Mouse (Mus musculus) erythroblast, embryonic 14.5 days (primary cell): Measurements from ENCODE around the gene Defb15. TPM values are rescaled to one million over a fixed set of nuclear protein-coding genes. Genes with fewer than 3 reads are reported as not detected.
"Not testable (repeated sequence)": the region's sequence is repeated elsewhere in the genome, so short reads cannot be mapped to it uniquely, and the experiment has no call there.

ENCODE experiments used
- H3K27me3 ChIP-seq: 2 replicates; pipeline ENCODE4 v1.6.1; 2012; ENCODE audit warnings: inconsistent platforms; ENCODE audit not compliant: control insufficient read depth
- H3K36me3 ChIP-seq: 2 replicates; pipeline ENCODE4 v1.6.1; 2012; ENCODE audit warnings: mild to moderate bottlenecking, inconsistent platforms; ENCODE audit not compliant: control insufficient read depth
- H3K4me1 ChIP-seq: 2 replicates; pipeline ENCODE4 v1.6.1; 2012; ENCODE audit warnings: inconsistent platforms; ENCODE audit not compliant: control insufficient read depth
- H3K4me3 ChIP-seq: replicated peaks from 2 replicates; pipeline ENCODE3; 2012; ENCODE audit warnings: moderate library complexity, mild to moderate bottlenecking, inconsistent platforms
- H3K9me3 ChIP-seq: 2 replicates; pipeline ENCODE4 v1.6.1; 2012; ENCODE audit warnings: low read length, inconsistent platforms, mixed read lengths; ENCODE audit not compliant: control insufficient read depth
- GATA1 ChIP-seq: IDR thresholded peaks from 2 replicates; pipeline ENCODE4 v1.6.1; 2012; ENCODE audit warnings: low read length, inconsistent platforms, mixed read lengths
- TAL1 ChIP-seq: IDR thresholded peaks from 3 replicates; pipeline ENCODE4 v1.6.1; 2012; ENCODE audit warnings: low read length, inconsistent platforms, mixed read lengths
- polyA plus RNA-seq: library from polyadenylated mRNA; stranded (reverse); fragments of >175 nt; gene quantifications from 2 replicates; pipeline ENCODE4 v1.2.3, GENCODE M21; 2012

Defb15 gene
- polyA plus RNA-seq, 1 experiment: not detected

DNA sequence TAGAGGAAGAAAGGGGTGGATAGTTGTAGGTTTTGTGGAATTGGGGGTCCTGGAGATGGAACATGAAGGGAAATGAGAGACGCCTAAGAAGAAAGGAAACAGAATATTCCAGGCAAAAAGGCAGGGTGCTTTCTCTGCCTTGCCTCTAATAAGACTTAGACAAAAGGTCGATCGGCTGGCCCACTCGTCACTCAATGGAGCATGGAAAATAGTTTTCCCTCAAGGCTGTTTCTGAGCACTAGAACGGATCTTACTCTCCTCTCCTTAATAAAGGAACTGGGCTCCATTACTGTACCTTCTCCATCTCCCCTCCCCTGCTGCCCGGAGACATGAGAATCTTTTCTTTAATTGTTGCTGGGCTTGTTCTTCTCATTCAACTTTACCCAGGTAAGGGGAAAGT lies 14.0 kb upstream of the Defb15 start, which contains the start of gene Defb13:
Defb13 (plus strand) TSS at position 301 of the 400 bp plus-strand sequence.
- Histone ChIP-seq H3K4me3 (no peak within 1 kb of the TSS), H3K36me3 (no peaks in the 10 kb centered on the region), H3K27me3 (no peaks in the 10 kb centered on the region), H3K9me3 (peaks cover 3% of the 10 kb centered on the region; the same call in 1 of the 2 replicates), H3K4me1 (no peaks in the 10 kb centered on the region)
- TF ChIP-seq GATA1 (no peak), TAL1 (no peak)

- H3K4me1 ChIP-seq, H3K4me3 ChIP-seq, H3K9me3 ChIP-seq, H3K27me3 ChIP-seq, H3K36me3 ChIP-seq: not testable (repeated sequence)
Measured at GRCm38 (mm10) chr8:21938052-21938451, 5.5 kb upstream of the Defb15 start, which contains the start of gene Defb35. Defb35 (plus strand) TSS chr8:21938352.

DNA sequence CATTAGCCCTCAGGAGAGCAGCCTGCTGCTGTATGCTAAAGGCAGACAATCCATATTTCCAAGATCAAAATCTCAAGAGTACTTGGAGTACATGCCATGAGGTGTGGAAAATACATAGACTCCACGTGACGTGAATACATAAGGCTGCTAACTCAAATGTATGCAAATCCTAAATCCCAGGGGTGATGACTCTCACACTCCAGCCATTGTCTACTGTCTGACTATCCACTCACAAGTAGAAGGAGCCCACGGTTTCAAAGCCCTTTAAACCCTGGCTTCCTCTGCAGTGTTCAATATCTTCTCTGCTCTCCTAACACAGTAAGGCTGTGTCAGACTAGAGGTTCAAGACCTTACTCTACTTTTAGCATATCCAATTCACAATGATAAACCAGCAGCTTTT lies 1.8 kb downstream of the Defb15 start:
- H3K4me3 ChIP-seq, H3K36me3 ChIP-seq, H3K4me1 ChIP-seq, H3K27me3 ChIP-seq, H3K9me3 ChIP-seq: not testable (repeated sequence)

DNA sequence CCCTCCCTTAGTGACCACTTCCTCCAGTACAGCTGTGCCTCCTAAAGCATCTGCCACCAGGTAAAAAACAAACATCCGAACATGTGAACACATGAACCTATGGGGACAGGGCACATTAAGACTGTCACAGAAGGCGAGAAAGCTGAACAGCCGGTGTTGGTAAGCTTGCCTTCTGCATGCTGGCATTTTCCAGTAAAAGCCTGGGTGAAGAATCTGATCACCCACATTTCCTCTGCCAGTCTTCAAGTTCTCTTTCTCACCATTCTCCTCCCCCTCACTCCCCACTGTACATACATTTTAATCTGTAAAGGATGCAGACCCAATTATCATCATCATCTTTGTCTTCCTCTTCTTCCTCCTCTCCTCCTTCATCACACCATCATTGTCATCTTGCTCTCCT lies 16.9 kb downstream of the Defb15 start:
- no peaks in the 10 kb centered on the region for H3K36me3 ChIP-seq
- no peak for TF ChIP-seq GATA1
- no peak for TF ChIP-seq TAL1
- H3K4me3 ChIP-seq: no peak overlapping the region
- H3K9me3 ChIP-seq: no peaks in the 10 kb centered on the region
- H3K27me3 ChIP-seq: no peaks in the 10 kb centered on the region
- H3K4me1 ChIP-seq: no peaks in the 10 kb centered on the region

- Histone ChIP-seq H3K4me3 (no peak overlapping the region), H3K27me3 (no peaks in the 10 kb centered on the region), H3K4me1 (no peaks in the 10 kb centered on the region), H3K9me3 (no peaks in the 10 kb centered on the region), H3K36me3 (no peaks in the 10 kb centered on the region)
- no peak for TF ChIP-seq GATA1
- no peak for TF ChIP-seq TAL1
Measured at GRCm38 (mm10) chr8:21912554-21912953, 20.0 kb downstream of the Defb15 start.

GRCm38 (mm10) chr8:21911931-21912330 lies 20.6 kb downstream of the Defb15 start:
- TF ChIP-seq TAL1: no peak
- Histone ChIP-seq H3K36me3 (no peaks in the 10 kb centered on the region), H3K4me1 (no peaks in the 10 kb centered on the region), H3K4me3 (no peak overlapping the region), H3K27me3 (no peaks in the 10 kb centered on the region), H3K9me3 (no peaks in the 10 kb centered on the region)

GRCm38 (mm10) chr8:21906290-21906689 lies 26.2 kb downstream of the Defb15 start, which contains the start of gene Defb11:
Defb11 (minus strand) TSS chr8:21906412.
- H3K36me3 ChIP-seq, H3K27me3 ChIP-seq, H3K9me3 ChIP-seq, H3K4me3 ChIP-seq, H3K4me1 ChIP-seq: not testable (repeated sequence)

- H3K36me3 ChIP-seq, H3K4me1 ChIP-seq, H3K27me3 ChIP-seq, H3K9me3 ChIP-seq, H3K4me3 ChIP-seq: not testable (repeated sequence)
Measured at GRCm38 (mm10) chr8:21885321-21885720, 47.2 kb downstream of the Defb15 start, which contains the start of gene Defb9. Defb9 (minus strand) TSS chr8:21885421.

Other genes starting within 250 kb of the Defb15 start
- not detected in 2 replicates for gene AY761184, start 229.1 kb downstream of the Defb15 start, polyA plus RNA-seq
- not detected in 2 replicates for gene Defa24, start 198.2 kb downstream of the Defb15 start, polyA plus RNA-seq
- not detected in 2 replicates for gene Defb50, start 109.2 kb downstream of the Defb15 start, polyA plus RNA-seq
- gene Defb2, start 92.8 kb downstream of the Defb15 start, polyA plus RNA-seq: not detected in 2 replicates
- not detected in 2 replicates for gene Defb10, start 73.8 kb downstream of the Defb15 start, polyA plus RNA-seq
- gene Defb9, start 47.3 kb downstream of the Defb15 start, polyA plus RNA-seq: not detected in 2 replicates
- not detected in 2 replicates for gene Defb11, start 26.3 kb downstream of the Defb15 start, polyA plus RNA-seq
- not detected in 2 replicates for gene Defb35, start 5.6 kb upstream of the Defb15 start, polyA plus RNA-seq
- not detected in 2 replicates for gene Defb13, start 14.1 kb upstream of the Defb15 start, polyA plus RNA-seq
- gene Fam90a1a, start 26.0 kb upstream of the Defb15 start, polyA plus RNA-seq: not detected in 2 replicates
- not detected in 2 replicates for gene Ccdc70, start 37.1 kb upstream of the Defb15 start, polyA plus RNA-seq
- 0.38 and 0.42 TPM in 2 replicates for gene Atp7b, start 127.6 kb upstream of the Defb15 start, polyA plus RNA-seq
- gene Alg11, start 128.0 kb upstream of the Defb15 start, polyA plus RNA-seq: 0.01 TPM in 2 replicates
- gene Nek5, start 192.3 kb upstream of the Defb15 start, polyA plus RNA-seq: not detected in 2 replicates
- gene Nek3, start 233.7 kb upstream of the Defb15 start, polyA plus RNA-seq: 0.05 and 0.11 TPM in 2 replicates